Mouse (Mus musculus) left cerebral cortex, adult 2 months (tissue): Measurements from ENCODE around the gene Aldh8a1. TPM values are rescaled to one million over a fixed set of nuclear protein-coding genes. Genes with fewer than 3 reads are reported as not detected.

ENCODE experiments used
- DNase-seq, 2 experiments: peaks; one replicate each; pipeline ENCODE4 v3.0.0; 2021 to 2022; ENCODE audit warnings: low spot score in 2 of 2, mixed read lengths in 1 of 2; ENCODE audit errors: extremely low spot score in 1 of 2
- H3K27ac ChIP-seq: fragments of 200-600 bp; 2 replicates; pipeline ENCODE4 v1.8.1; 2022
- H3K4me3 ChIP-seq: fragments of 200-600 bp; 2 replicates; pipeline ENCODE4 v1.8.1; 2022
- CTCF ChIP-seq: fragments of 200-600 bp; IDR thresholded peaks from 2 replicates; pipeline ENCODE4 v1.8.1; 2022; ENCODE audit warnings: antibody characterized with exemption, mild to moderate bottlenecking, moderate library complexity
- intact Hi-C: fragments of 180-260 bp; cut with DNase I; formaldehyde crosslinking; loops from one replicate; pipeline ENCODE4 v1.15.1; 2025
- total RNA-seq, 2 experiments: library from RNA; stranded (reverse); gene quantifications; 2 replicates each; pipeline ENCODE4 v1.2.3; 2021

Gene Aldh8a1
- total RNA-seq, 2 experiments from 2014 or later: 0.14 to 0.40 TPM

DNA sequence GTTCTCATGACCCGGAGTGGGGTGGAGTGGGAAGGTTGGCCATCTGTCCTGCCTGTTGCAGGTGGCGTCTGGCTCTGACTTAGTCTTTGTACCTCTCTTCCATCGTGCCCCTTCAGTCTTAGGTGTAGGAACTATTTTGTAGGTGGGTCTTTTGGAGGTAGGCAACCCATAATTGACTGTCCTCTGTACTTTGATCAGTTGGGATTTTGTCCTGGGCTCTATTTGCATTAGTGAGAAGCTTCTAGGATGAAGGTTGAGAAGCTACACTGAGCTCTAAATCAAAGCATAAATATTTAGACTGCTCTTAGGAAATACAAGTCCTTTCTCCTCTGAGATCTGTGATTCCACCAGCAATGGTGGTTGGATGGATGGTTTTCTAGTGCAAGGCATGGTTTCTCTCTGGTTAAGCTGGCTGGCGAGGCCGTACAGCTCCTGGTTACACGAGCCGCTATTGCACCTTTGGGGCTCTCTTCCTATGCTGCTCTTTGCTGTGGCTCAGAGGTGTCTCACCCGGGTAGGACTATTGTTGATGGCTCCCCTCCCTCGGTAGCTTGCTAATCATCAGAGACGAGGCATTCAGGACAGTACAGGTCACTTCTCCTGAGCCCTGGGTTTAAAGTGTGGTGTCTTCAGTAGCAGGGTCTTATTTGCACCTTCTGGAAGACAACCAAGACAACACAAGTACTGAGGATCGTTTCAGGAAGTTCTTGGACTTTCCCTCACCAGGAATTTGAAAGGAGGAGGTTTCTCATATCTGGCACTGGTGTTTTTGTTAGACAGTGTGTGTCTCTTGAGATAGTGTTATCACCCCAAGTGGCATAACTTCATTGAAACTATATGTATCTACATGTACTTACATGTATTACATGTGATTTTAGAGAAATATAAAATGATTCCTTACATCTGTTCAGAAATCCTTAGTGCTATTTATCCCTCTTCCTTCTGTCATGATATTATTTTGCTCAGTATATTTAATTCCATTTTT, 26.3 kb upstream of the Aldh8a1 start:
- Histone ChIP-seq H3K4me3 (no peak overlapping the region), H3K27ac (no peak overlapping the region)
- DNase-seq: no peak
- intact Hi-C loops: no loop called here
- no peak for TF ChIP-seq CTCF

DNA sequence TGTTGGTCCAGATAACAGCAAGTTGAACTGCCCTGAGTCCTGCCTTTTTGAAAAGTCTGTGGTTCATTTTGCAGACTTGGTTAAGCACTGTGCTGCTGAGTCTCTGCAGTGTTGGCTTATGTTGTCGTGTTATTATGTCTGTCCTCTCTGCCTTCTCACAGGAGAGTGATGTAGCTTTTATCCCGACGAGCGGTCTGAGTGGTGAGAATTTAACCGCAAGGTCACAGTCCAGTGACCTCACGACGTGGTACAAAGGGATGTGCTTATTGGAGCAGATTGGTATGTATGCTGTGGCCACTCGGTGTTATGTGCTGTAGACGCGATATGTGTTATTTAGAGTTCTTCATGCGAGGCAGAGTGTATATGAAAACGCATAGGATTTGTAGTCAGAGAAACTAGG, 25.3 kb upstream of the Aldh8a1 start:
- H3K4me3 ChIP-seq: no peak overlapping the region
- no peak overlapping the region for H3K27ac ChIP-seq
- intact Hi-C loops: no loop called here
- no peak for TF ChIP-seq CTCF
- DNase-seq: no peak

DNA sequence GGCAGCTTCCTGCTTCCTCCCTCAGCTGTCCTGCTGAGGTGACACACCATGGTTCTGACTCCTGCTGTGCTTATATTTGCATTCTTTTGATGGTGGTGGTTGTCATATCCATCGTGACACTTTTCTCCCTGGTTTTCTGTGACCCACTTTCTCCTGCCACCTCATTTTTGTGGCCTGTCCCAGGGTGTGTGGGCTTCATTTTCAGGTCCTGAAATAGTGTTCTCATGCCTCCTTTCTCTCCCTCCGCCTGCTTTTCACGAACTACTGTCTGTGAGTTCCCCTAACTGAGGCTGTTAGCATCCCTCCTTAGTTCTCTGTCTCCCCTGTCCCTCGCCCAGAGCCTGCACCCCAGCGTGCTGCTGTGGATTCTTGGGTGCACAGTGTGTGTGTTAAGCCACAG, 23.2 kb upstream of the Aldh8a1 start:
- no peak for TF ChIP-seq CTCF
- H3K27ac ChIP-seq: no peak overlapping the region
- DNase-seq: no peak
- intact Hi-C loops: no loop called here
- H3K4me3 ChIP-seq: no peak overlapping the region

DNA sequence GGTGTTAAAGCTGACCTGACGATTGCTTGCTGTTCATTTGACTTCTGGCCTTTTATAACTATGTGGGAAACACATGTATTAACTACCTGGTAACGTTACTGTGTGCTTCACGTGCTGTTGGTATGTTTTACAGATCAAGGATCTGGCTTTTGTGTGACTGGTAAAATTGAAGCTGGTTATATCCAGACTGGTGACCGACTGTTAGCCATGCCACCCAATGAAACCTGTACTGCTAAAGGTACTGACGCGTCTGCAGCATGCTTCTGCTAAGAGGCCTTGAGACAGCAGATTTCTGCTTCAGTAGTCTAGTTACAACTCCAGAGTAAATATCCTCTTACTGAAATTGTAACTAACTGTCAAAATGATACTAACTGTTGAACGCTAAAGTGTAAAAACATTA, 22.6 kb upstream of the Aldh8a1 start:
- intact Hi-C loops: no loop called here
- TF ChIP-seq CTCF: no peak
- no peak for DNase-seq
- H3K27ac ChIP-seq: no peak overlapping the region
- no peak overlapping the region for H3K4me3 ChIP-seq

DNA sequence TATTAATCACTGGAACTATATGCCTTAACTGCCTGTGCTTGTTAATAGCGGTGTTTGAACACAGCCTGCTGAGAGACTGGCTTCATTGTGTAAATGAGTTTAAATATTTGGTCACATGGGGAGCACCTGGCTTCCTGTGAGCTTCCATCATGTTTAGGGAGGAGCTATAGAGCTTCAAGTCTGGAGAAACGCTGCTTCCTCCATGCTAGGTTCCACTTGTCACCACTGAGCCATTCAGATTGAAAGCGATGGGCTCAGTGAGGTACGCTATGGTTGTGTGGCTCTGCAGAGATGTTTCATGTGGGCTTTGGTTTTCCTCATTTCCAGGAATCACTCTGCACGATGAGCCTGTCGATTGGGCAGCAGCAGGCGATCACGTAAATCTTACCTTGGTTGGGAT, 19.1 kb upstream of the Aldh8a1 start:
- no peak overlapping the region for H3K27ac ChIP-seq
- TF ChIP-seq CTCF: no peak
- H3K4me3 ChIP-seq: no peak overlapping the region
- no peak for DNase-seq
- intact Hi-C loops: no loop called here

DNA sequence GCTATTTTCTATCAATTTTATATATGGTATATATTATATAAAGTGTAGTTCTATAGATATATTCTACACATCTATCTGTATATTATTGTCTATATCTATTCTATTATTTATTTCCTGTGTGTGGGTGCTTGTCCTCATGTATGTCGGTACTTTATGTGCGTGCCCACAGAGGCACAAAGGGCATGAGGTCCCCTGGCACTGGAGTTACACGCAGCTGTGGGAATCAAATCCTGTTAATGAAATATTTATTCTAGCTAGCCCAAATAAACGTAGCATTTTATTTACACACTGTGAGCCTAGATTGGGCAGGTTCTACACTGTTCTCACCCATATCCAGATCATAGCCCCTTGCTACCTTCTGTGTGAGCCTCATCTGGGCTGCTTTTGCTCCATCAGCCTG, 18.0 kb upstream of the Aldh8a1 start:
- Histone ChIP-seq H3K4me3 (no peak overlapping the region), H3K27ac (no peak overlapping the region)
- TF ChIP-seq CTCF: no peak
- no peak for DNase-seq
- intact Hi-C loops: no loop called here

DNA sequence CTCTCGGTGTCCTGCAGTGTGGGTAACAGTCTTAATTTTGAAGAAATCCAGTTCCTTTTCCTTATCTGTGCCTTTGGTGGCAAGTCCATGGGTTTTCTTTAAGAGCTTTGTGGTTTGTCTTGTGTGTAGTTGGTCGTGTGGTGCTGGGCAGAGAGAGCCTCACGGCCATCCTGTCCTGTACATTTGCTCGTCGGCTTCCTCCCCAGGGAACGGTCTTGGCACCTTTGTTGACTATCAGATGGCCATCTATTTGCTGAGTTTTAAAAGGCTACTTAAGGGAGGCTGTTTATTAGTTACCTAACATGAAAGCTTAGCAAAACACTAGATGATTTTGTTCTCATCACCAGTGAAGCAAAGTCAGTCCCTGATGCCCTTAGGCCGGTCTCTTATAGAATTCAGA, 15.2 kb upstream of the Aldh8a1 start:
- no peak overlapping the region for H3K4me3 ChIP-seq
- TF ChIP-seq CTCF: no peak
- intact Hi-C loops: no loop called here
- no peak for DNase-seq
- H3K27ac ChIP-seq: no peak overlapping the region

DNA sequence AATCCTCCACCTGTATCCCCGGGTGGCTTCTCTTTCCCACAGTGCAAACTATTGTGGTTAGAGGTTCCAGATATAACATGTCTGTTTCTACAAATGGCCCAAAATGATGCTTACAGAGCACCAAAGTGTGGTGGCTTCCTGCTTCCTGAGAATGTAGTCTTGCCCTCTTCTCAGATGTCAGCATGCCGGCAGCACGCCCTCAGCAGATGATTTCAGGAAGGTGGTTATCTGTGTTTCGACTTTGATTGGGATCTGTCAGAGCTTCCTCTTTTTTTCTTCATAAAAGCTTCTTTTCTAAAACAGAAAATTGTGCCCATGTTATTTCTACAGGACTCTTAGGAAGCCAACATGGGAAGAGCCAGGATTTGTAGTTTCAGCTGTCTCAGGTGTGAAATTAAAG, 13.8 kb upstream of the Aldh8a1 start:
- no peak for TF ChIP-seq CTCF
- H3K27ac ChIP-seq: no peak overlapping the region
- intact Hi-C loops: no loop called here
- no peak overlapping the region for H3K4me3 ChIP-seq
- no peak for DNase-seq

DNA sequence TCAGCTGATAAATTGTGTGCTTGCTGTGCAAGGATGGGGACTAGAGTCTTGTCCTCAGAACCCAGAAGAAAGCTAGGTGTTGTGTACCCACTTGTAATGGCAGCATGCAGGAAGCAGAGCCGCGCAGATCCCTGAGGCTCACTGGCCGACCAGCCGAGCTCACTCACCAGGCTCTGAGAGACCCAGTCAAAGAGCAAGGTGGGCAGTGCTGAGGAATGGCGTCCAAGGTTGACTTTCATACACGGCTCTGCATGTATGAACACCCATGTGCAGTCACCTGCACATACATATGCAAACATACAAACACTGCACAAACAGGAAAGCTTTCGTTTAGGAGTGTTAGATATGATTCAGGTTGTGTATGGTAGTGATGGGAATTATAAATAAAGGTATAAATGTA, 12.1 kb upstream of the Aldh8a1 start:
- intact Hi-C loops: no loop called here
- TF ChIP-seq CTCF: no peak
- DNase-seq: no peak
- H3K27ac ChIP-seq: no peak overlapping the region
- H3K4me3 ChIP-seq: no peak overlapping the region

DNA sequence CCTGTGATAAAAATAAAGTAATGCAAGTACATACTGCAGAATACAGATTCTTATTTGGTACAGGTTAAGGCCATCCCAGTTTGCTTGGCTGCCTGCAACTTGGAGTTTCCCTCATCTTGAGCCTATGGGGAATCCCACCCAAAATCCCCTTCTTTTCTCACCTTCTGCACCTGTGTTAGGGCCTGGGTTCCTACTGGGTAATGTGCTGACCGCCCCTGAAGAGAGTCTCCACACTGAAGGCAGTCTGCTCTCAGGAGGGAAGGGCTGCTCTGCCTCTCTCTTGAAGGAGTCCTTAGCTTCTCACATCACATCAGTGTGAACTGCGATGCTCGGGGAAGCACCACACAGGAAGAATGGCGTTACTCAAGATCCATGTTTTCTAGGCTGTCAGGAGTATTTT, 11.2 kb upstream of the Aldh8a1 start:
- intact Hi-C loops: no loop called here
- no peak for TF ChIP-seq CTCF
- H3K4me3 ChIP-seq: no peak overlapping the region

DNA sequence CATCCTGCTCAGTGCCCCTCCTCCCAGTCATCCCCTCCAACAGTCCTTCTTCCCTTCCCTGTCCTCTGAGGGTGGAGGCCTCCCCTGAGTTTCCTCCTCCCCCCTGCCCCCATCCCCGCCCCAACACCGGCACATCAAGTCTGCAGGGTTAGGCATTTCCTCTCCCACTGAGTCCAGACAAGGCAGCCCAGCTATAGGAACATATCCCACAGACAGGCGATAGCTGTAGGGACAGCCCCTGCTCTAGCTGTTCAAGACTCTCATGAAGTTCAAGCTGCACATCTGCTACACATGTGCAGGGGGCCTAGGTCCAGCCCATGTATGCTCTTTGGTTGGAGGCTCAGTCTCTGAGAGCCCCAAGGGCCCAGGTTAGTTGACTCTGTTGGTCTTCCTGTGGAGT, 10.6 kb upstream of the Aldh8a1 start:
- H3K4me3 ChIP-seq: no peak overlapping the region
- TF ChIP-seq CTCF: no peak
- DNase-seq: no peak
- intact Hi-C loops: no loop called here
- H3K27ac ChIP-seq: no peak overlapping the region

More for the DNA sequence above, 11.2 kb upstream of the Aldh8a1 start:
- DNase-seq: no peak
- no peak overlapping the region for H3K27ac ChIP-seq

DNA sequence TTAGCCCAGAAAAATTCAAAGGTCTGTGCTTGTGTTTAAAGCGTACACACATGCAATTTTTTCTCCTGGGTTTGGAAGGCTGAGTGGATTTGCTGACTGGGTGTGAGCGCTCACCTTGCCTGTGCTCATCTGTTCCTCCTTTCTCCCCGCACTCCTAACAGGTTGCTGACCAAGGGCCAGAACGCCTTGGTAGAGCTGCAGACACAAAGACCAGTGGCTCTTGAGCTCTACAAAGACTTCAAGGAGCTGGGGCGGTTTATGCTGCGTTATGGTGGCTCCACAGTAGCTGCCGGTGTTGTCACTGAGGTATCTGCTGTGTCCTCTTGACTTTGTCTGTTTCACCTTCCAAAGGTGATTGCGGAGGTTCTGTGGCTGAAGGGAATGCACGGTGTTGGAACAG, 9.6 kb upstream of the Aldh8a1 start:
- H3K27ac ChIP-seq: no peak overlapping the region
- no peak for TF ChIP-seq CTCF
- intact Hi-C loops: no loop called here
- DNase-seq: no peak
- H3K4me3 ChIP-seq: no peak overlapping the region

DNA sequence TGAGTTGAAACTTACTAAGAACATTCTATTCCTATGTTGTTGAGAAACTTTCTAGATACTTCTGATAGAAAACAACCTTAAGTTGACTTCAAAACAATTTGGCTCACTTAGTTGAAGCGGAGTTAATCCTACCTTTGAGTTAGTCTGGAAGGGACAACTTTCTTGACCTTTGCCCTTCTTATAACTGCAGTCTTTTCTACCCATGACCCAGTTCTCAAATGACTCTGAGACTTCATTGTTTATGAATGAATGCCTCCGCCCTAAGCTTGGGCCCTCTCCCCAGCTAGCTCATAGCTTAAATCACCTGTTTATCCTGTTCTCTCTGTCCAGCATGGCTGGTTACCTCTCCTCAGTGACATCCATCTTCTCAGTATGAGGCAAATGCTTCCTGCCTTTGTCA, 7.5 kb upstream of the Aldh8a1 start:
- H3K4me3 ChIP-seq: no peak overlapping the region
- intact Hi-C loops: no loop called here
- H3K27ac ChIP-seq: no peak overlapping the region
- DNase-seq: no peak
- no peak for TF ChIP-seq CTCF
